Mouse (Mus musculus): ENCODE measurements at regions not wholly inside any gene's neighbourhood (a gene's known extent, or its start where the extent isn't known, plus 50 kb on each side); places are given as distances from the start of the nearest gene placed in this dataset.

- TF ChIP-seq CTCF (IDR thresholded peaks at IDR 0.05; ENCODE audit: control insufficient read depth, insufficient read depth, insufficient read length) (no peak), USF1 (IDR thresholded peaks at IDR 0.05; ENCODE audit: low read depth) (no peak), MYOD1 (IDR thresholded peaks at IDR 0.05; ENCODE audit: control insufficient read depth, insufficient read length, low read depth) (no peak), MYOG (IDR thresholded peaks at IDR 0.05; ENCODE audit: control insufficient read depth, extremely low read depth, insufficient read length) (no peak)
These were observed 204.0 kb downstream of the Parm1 start for GRCm38 (mm10) chr5:91721231-91722096.

All from C2C12 (cell line).